Mouse (Mus musculus) stomach, postnatal 0 days (tissue): ENCODE measurements around the gene Smarcd2.

Experiments used
- CTCF ChIP-seq: IDR thresholded peaks from 2 replicates; pipeline ENCODE4 v1.5.1; 2016; ENCODE audit warnings: antibody characterized with exemption, low read depth, mild to moderate bottlenecking, moderate library complexity
- EP300 ChIP-seq: optimal IDR thresholded peaks from 2 replicates; pipeline ENCODE3; 2016; ENCODE audit warnings: antibody characterized with exemption

DNA sequence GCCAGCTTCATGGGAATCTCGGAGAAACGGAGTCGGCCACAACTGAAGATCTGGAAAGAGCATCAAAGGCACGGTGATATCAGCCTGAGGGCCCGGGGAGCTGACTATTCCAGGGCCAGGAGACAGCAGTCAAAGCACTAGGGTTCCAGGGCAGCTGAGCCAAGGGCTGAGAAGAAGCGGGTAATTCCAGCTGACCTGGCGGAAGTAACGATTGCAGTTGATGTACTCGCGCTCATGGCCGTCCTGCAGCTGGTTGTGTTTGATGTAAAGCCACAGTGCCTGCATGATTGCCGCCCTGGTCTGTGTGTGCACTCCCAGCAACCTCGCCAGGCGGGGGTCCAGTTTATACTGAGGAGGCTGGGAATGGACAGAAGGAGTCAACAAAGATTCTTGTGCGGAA, 7.8 kb downstream of the Smarcd2 start:
- TF ChIP-seq CTCF (no peak), EP300 (no peak)
